Mouse (Mus musculus) adrenal gland, adult 10 weeks (tissue): Measurements from ENCODE around the gene Nptxr. TPM values are rescaled to one million over a fixed set of nuclear protein-coding genes. Genes with fewer than 3 reads are reported as not detected.

ENCODE experiments used
- polyA plus RNA-seq: library from polyadenylated mRNA; stranded (reverse); fragments of 350-450 nt; fragmentation: Illumina TruSeq; extraction: RNeasy Lipid Tissue Mini Kit (QIAGEN cat#74804); gene quantifications from one replicate; pipeline ENCODE4 v1.2.3, GENCODE M21; 2014; ENCODE audit warnings: low read depth, low replicate concordance

Nptxr gene
- 0.82 TPM for polyA plus RNA-seq

GRCm38 (mm10) chr15:79804352-79805071 lies at the start of gene Nptxr:
TSS of gene Nptxr (minus strand) at chr15:79804766.

GRCm38 (mm10) chr15:79834130-79834880 lies 29.7 kb upstream of the Nptxr start, which contains the start of the genes Npcd and Cbx6:
TSS of gene Npcd (minus strand) at chr15:79834237.
TSS of gene Cbx6 (minus strand) at chr15:79834688.

DNA sequence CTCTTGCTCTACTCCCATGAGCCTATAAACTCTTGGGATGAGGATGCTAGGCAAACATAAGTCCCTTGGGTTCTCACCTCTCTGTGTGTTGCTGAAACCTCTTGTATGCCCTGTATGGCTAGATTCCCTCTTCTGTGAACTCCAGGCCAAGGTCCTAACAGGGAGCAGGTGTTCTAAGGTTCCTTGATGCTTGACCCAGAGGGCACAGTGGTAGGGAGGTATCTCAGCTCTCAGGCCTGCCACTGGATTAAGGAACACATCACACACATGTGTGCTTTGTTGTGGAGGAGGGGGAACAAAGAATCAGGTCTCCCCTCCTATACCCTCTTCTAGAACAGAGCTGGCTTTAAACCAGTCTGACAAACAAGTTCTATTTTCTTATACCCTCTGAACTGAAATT lies 26.8 kb downstream of the Nptxr start, which contains the start of gene Dnal4:
TSS of gene Dnal4 (minus strand) at position 101 of the 400 bp plus-strand sequence.

DNA sequence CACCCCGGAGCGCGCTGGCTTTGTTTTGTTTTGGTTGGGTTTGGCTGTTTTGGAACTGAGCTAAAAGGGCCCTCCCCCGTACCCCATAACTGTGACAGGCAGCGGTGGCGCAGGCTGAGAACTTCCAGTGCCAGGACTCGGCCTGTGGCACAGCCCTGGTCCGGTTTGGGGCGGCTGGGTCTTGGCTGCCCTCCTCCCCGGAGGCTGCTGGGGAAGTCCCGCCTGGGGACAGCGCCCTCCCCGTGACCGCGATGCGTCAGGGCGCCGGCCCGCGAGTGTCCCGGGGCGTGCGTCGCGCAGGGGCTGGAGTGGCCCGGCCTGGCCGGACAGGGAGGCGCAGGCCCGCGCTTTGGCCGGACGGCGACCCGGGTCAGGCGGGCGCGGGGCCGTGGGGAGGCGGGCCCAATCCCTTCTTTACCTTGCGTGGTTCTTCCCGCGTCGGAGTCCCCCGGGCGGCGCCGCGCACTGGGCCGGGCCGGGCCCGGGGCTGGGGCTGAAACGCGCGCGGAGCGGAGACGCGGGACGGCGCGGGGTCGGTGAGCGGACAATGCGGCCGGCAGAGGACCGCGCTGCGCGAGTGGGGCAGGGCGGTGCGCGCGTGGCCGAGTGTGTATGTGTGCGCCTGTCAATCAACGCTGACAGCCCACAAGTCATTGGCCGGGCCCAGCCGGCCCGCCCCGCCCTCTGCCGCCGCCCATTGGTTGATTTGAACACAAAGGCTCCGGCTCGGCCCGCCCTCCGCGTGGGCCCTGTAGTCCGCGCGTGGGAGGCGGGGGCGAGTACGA lies 62.5 kb downstream of the Nptxr start, which contains the start of gene Sun2:
TSS of gene Sun2 (minus strand) at position 616 of the 785 bp plus-strand sequence.

Other genes starting within 250 kb of the Nptxr start
- gene Dmc1, start 199.7 kb downstream of the Nptxr start, polyA plus RNA-seq: 9.0 TPM
- gene Fam227a, start 145.8 kb downstream of the Nptxr start, polyA plus RNA-seq: 1.7 TPM
- 0.93 TPM for gene Cby1, start 145.6 kb downstream of the Nptxr start, polyA plus RNA-seq
- gene Tomm22, start 133.9 kb downstream of the Nptxr start, polyA plus RNA-seq: 276 TPM
- 17.4 TPM for gene Josd1, start 116.8 kb downstream of the Nptxr start, polyA plus RNA-seq
- gene Gtpbp1, start 113.9 kb downstream of the Nptxr start, polyA plus RNA-seq: 1.9 TPM
- gene Sun2, start 62.2 kb downstream of the Nptxr start, polyA plus RNA-seq: 4.4 TPM
- gene Dnal4, start 26.9 kb downstream of the Nptxr start, polyA plus RNA-seq: 1.3 TPM
- gene Npcd, start 29.5 kb upstream of the Nptxr start, polyA plus RNA-seq: not detected
- 8.0 TPM for gene Cbx6, start 29.9 kb upstream of the Nptxr start, polyA plus RNA-seq
- 5.8 TPM for gene Apobec3, start 86.9 kb upstream of the Nptxr start, polyA plus RNA-seq
- gene Cbx7, start 166.4 kb upstream of the Nptxr start, polyA plus RNA-seq: 0.99 TPM
- gene Pdgfb, start 210.2 kb upstream of the Nptxr start, polyA plus RNA-seq: 1.2 TPM